Mouse (Mus musculus): ENCODE results near the gene Lmntd1. TPM values are rescaled to one million over a fixed set of nuclear protein-coding genes. Genes with fewer than 3 reads are reported as not detected.
A peak's percentile ranks its signal among the peaks of the same experiment; 100 is the strongest.

Gene Lmntd1
- polyA plus RNA-seq, 1 experiment from 2014 or later = 0.33 TPM

DNA sequence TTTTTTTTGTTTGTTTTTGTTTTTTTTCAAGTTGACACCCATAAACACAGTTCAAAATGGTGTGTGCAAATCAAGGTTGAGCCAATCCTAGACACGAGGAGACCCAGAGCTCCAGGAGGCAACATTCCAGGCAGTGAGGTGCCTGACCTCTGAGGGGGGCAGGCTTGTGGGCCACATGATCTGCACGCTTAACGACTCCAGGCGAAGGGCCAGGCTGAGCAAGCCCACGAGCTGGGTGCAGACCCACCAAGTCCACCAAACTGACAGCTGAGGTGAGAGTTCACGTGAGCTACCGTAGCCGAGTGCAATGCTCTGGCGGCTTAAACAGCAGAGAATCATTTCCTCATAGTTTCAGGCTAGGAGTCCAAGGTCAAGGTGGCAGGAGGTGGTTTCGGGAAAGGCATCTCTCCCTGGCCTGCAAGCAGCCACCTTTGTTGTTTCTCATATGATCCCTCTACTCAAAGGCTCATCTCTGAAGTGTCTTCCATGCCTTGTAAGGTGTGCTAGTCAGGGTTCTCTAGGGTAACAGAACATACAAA lies 136.7 kb downstream of the Lmntd1 start:
- Histone ChIP-seq H3K36me3 (ENCODE audit: control insufficient read depth, insufficient read depth, low read length) (no peaks in the 10 kb centered on the region), H3K27me3 (ENCODE audit: control insufficient read depth, insufficient read depth, low read length) (no peaks in the 10 kb centered on the region), H3K9me3 (ENCODE audit: control insufficient read depth, low read length) (no peaks in the 10 kb centered on the region), H3K4me3 (ENCODE audit: low read depth, low read length) (no peak overlapping the region), H3K4me1 (replicated peaks; ENCODE audit: control insufficient read depth, insufficient read depth, low read length) (0 out of 2 replicates have a peak, but pooled peaks cover 2% of the 10 kb centered on the region), H3K27ac (ENCODE audit: low read depth, low read length) (no peak overlapping the region), H3K4me2 (ENCODE audit: low read depth, low read length, severe bottlenecking) (no peak overlapping the region), H3K9ac (ENCODE audit: low read length) (no peak overlapping the region)
- no peak for ATAC-seq (replicated peaks; ENCODE audit: low FRiP score)
- 75% methylated on average over 10 of the region's 10 CpGs for WGBS
- DNase-seq (ENCODE audit: low spot score) = no peak

DNA sequence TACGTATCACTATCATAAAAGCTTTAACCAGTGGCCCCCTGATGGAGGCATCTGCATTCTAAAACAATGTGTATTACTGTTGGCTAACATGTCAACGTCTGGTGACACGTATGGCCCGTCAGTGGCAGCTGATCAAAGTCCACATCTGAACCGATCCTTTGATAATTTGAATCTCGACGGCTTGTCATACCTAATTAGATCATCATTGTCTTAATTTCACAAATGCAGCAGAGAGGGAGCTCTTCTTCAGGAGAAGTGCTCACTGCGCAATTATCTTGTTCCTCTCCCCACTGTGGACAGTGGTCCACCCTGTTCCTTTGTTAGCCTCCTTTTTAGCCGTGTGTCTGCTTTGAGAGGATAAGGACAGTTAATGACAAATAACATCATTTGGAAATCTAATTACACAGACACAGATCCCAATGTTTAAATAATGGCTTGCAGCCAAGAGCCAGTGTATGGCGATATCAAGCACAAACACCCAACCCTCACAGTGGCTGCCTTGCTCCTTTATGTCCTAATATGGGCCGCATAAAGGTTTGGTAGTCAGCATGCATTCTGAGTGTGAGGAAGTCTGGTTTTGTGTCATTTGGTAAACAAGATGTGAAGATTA lies 142.4 kb downstream of the Lmntd1 start:
- 0 out of 2 replicates have a peak, but pooled peaks cover 4% of the 10 kb centered on the region for H3K4me1 ChIP-seq (replicated peaks; ENCODE audit: control insufficient read depth, insufficient read depth, low read length)
- 70% methylated on average over 11 of the region's 11 CpGs for WGBS
- H3K4me2 ChIP-seq (ENCODE audit: low read depth, low read length, severe bottlenecking) = no peak overlapping the region
- H3K9ac ChIP-seq (ENCODE audit: low read length) = no peak overlapping the region
- no peaks in the 10 kb centered on the region for H3K27me3 ChIP-seq (ENCODE audit: control insufficient read depth, insufficient read depth, low read length)
- ATAC-seq (replicated peaks; ENCODE audit: low FRiP score) (no peak), DNase-seq (ENCODE audit: low spot score) (no peak)
- no peaks in the 10 kb centered on the region for H3K36me3 ChIP-seq (ENCODE audit: control insufficient read depth, insufficient read depth, low read length)
- H3K27ac ChIP-seq (ENCODE audit: low read depth, low read length) = no peak overlapping the region
- H3K4me3 ChIP-seq (ENCODE audit: low read depth, low read length) = no peak overlapping the region
- H3K9me3 ChIP-seq (ENCODE audit: control insufficient read depth, low read length) = no peaks in the 10 kb centered on the region

DNA sequence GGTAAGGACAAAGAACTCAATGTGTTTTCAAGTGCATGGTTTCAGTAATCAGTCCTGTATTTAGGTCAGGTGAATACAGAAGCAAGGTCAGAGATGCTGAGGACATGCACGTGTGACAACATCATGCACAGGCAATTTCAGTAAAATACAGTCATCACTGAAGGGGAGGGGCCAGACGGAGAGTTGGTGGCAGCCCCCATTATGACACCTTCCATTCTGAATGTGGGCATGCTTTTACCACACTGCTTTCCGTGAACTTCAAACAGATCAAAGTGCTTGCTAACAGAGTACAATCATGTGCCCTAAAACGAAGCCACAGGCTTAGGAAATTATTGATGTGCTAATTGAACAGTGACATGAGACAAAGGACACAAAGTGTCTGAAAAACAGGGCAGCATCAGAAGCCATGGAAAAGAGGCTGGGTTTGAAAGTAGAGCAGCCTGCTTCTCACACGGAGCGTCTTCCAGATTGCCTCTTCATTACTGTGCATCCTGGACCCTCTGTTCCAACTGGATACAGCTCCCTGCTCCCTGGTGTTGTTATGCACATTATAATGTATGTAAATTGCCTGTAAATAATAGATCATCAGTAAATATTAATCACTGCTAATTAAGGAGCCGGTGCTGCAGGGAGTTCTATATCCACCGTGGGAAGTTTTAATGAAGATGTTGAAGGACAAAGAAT lies 144.7 kb downstream of the Lmntd1 start:
- Histone ChIP-seq H3K9ac (ENCODE audit: low read length) (no peak overlapping the region), H3K36me3 (ENCODE audit: control insufficient read depth, insufficient read depth, low read length) (no peaks in the 10 kb centered on the region), H3K9me3 (ENCODE audit: control insufficient read depth, low read length) (no peaks in the 10 kb centered on the region), H3K4me2 (ENCODE audit: low read depth, low read length, severe bottlenecking) (no peak overlapping the region), H3K27me3 (ENCODE audit: control insufficient read depth, insufficient read depth, low read length) (no peaks in the 10 kb centered on the region), H3K4me1 (replicated peaks; ENCODE audit: control insufficient read depth, insufficient read depth, low read length) (0 out of 2 replicates have a peak, but pooled peaks cover 4% of the 10 kb centered on the region), H3K27ac (ENCODE audit: low read depth, low read length) (no peak overlapping the region), H3K4me3 (ENCODE audit: low read depth, low read length) (no peak overlapping the region)
- peak; percentile 45; the same call in 1 of the 2 replicates for ATAC-seq (replicated peaks; ENCODE audit: low FRiP score)
- no peak for DNase-seq (ENCODE audit: low spot score)
- 54% methylated on average over 8 of the region's 8 CpGs for WGBS

DNA sequence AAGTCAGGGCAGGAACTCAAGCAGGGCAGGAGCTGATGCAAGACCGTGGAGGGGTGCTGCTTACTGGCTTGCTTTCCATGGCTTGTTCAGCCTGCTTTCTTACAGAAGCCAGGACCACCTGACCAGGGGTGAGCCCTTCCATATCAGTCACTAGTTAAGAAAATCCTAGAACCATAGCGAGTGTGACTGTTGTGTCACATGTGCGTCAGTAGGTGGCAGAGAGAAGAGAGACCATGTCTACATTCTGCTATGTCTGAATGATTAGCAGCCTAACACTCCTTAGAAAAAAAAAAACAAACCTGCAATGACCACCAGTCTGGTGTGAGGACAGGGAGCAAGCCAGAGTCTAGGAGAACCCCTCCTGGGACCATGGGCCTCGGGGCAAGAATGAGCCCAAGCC lies 150.1 kb downstream of the Lmntd1 start:
- ATAC-seq (replicated peaks; ENCODE audit: low FRiP score) (no peak), DNase-seq (ENCODE audit: low spot score) (no peak)
- Histone ChIP-seq H3K9ac (ENCODE audit: low read length) (no peak overlapping the region), H3K4me3 (ENCODE audit: low read depth, low read length) (no peak overlapping the region), H3K4me2 (ENCODE audit: low read depth, low read length, severe bottlenecking) (no peak overlapping the region), H3K36me3 (ENCODE audit: control insufficient read depth, insufficient read depth, low read length) (no peaks in the 10 kb centered on the region), H3K4me1 (replicated peaks; ENCODE audit: control insufficient read depth, insufficient read depth, low read length) (no peaks in the 10 kb centered on the region), H3K27me3 (ENCODE audit: control insufficient read depth, insufficient read depth, low read length) (no peaks in the 10 kb centered on the region), H3K27ac (ENCODE audit: low read depth, low read length) (no peak overlapping the region), H3K9me3 (ENCODE audit: control insufficient read depth, low read length) (no peaks in the 10 kb centered on the region)
- 87% methylated on average over 4 of the region's 4 CpGs for WGBS

GRCm38 (mm10) chr6:145462677-145463245 lies 151.4 kb downstream of the Lmntd1 start:
- H3K4me3 ChIP-seq (ENCODE audit: low read depth, low read length) = no peak overlapping the region
- DNase-seq (ENCODE audit: low spot score) = no peak
- H3K27me3 ChIP-seq (ENCODE audit: control insufficient read depth, insufficient read depth, low read length) = no peaks in the 10 kb centered on the region
- H3K9me3 ChIP-seq (ENCODE audit: control insufficient read depth, low read length) = no peaks in the 10 kb centered on the region
- H3K36me3 ChIP-seq (ENCODE audit: control insufficient read depth, insufficient read depth, low read length) = no peaks in the 10 kb centered on the region
- no peak overlapping the region for H3K27ac ChIP-seq (ENCODE audit: low read depth, low read length)
- no peaks in the 10 kb centered on the region for H3K4me1 ChIP-seq (replicated peaks; ENCODE audit: control insufficient read depth, insufficient read depth, low read length)
- 87% methylated on average over 12 of the region's 12 CpGs for WGBS
- H3K9ac ChIP-seq (ENCODE audit: low read length) = no peak overlapping the region
- H3K4me2 ChIP-seq (ENCODE audit: low read depth, low read length, severe bottlenecking) = no peak overlapping the region
- no peak for ATAC-seq (replicated peaks; ENCODE audit: low FRiP score)

GRCm38 (mm10) chr6:145457066-145457465 lies 157.1 kb downstream of the Lmntd1 start:
- H3K4me3 ChIP-seq (ENCODE audit: low read depth, low read length) = no peak overlapping the region
- no peaks in the 10 kb centered on the region for H3K36me3 ChIP-seq (ENCODE audit: control insufficient read depth, insufficient read depth, low read length)
- H3K9ac ChIP-seq (ENCODE audit: low read length) = no peak overlapping the region
- H3K27me3 ChIP-seq (ENCODE audit: control insufficient read depth, insufficient read depth, low read length) = no peaks in the 10 kb centered on the region
- H3K27ac ChIP-seq (ENCODE audit: low read depth, low read length) = no peak overlapping the region
- no peak overlapping the region for H3K4me2 ChIP-seq (ENCODE audit: low read depth, low read length, severe bottlenecking)
- H3K4me1 ChIP-seq (replicated peaks; ENCODE audit: control insufficient read depth, insufficient read depth, low read length) = no peaks in the 10 kb centered on the region
- 85% methylated on average over 15 of the region's 15 CpGs for WGBS
- DNase-seq (ENCODE audit: low spot score) (no peak), ATAC-seq (replicated peaks; ENCODE audit: low FRiP score) (no peak)
- H3K9me3 ChIP-seq (ENCODE audit: control insufficient read depth, low read length) = no peaks in the 10 kb centered on the region

DNA sequence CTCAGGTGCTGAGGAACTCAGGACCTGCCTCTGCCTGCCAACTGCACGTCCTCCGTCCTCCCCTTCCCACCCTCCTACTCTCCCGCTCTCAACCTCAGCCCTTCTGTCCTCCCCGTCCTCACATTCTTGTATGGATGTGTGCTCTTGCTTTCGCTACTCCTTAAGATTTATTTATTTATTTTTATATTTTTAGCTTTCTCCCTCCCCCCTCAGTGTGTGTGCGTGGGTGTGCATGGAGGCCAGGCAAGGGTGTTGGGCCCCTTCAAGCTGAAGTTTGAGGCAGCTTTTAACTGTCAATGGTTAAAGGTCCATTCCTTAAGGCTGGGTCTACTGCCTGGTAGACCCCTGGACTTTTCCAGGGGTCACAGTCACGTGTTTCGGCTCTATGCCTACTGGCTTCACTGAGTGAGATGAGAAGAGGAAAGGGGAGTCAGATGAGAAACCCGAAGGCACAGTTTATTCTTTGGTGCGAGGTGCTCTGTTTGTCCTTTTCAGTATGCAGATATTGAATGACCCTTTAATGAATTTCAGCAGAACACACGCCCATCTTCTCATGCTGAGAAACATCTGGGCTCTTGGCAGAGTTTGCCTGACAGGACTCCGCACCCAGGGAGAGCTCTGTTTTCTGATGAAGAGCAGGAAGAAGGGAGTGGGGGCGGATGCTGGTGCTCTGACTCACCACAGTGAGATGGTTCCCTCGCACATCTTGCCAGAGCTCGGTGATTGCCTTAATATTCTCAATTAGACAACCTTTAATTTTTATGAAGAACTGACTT lies 163.3 kb downstream of the Lmntd1 start:
- Histone ChIP-seq H3K4me2 (ENCODE audit: low read depth, low read length, severe bottlenecking) (no peak overlapping the region), H3K27ac (ENCODE audit: low read depth, low read length) (no peak overlapping the region), H3K9me3 (ENCODE audit: control insufficient read depth, low read length) (no peaks in the 10 kb centered on the region), H3K4me3 (ENCODE audit: low read depth, low read length) (no peak overlapping the region), H3K4me1 (replicated peaks; ENCODE audit: control insufficient read depth, insufficient read depth, low read length) (no peaks in the 10 kb centered on the region), H3K36me3 (ENCODE audit: control insufficient read depth, insufficient read depth, low read length) (no peaks in the 10 kb centered on the region), H3K9ac (ENCODE audit: low read length) (no peak overlapping the region), H3K27me3 (ENCODE audit: control insufficient read depth, insufficient read depth, low read length) (no peaks in the 10 kb centered on the region)
- DNase-seq (ENCODE audit: low spot score) (no peak), ATAC-seq (replicated peaks; ENCODE audit: low FRiP score) (no peak)
- 86% methylated on average over 15 of the region's 15 CpGs for WGBS

- WGBS = 80% methylated on average over 2 of the region's 2 CpGs
- H3K4me3 ChIP-seq (ENCODE audit: low read depth, low read length) = no peak overlapping the region
Measured at GRCm38 (mm10) chr6:145448361-145448760, 165.8 kb downstream of the Lmntd1 start.

More at GRCm38 (mm10) chr6:145448361-145448760, 165.8 kb downstream of the Lmntd1 start:
- DNase-seq (ENCODE audit: low spot score) (no peak), ATAC-seq (replicated peaks; ENCODE audit: low FRiP score) (no peak)
- Histone ChIP-seq H3K27ac (ENCODE audit: low read depth, low read length) (no peak overlapping the region), H3K36me3 (ENCODE audit: control insufficient read depth, insufficient read depth, low read length) (no peaks in the 10 kb centered on the region), H3K4me2 (ENCODE audit: low read depth, low read length, severe bottlenecking) (no peak overlapping the region), H3K27me3 (ENCODE audit: control insufficient read depth, insufficient read depth, low read length) (no peaks in the 10 kb centered on the region), H3K9ac (ENCODE audit: low read length) (no peak overlapping the region), H3K9me3 (ENCODE audit: control insufficient read depth, low read length) (no peaks in the 10 kb centered on the region), H3K4me1 (replicated peaks; ENCODE audit: control insufficient read depth, insufficient read depth, low read length) (no peaks in the 10 kb centered on the region)
